Mouse (Mus musculus): ENCODE results near the gene Olfr305. TPM values are rescaled to one million over a fixed set of nuclear protein-coding genes. Genes with fewer than 3 reads are reported as not detected.

Olfr305 gene
- polyA plus RNA-seq, 1 experiment = not detected

- Histone ChIP-seq H3K4me3 (replicated peaks; ENCODE audit: control insufficient read depth, low read depth, low read length) (no peak within 1 kb of the TSS), H3K4me1 (ENCODE audit: control insufficient read depth, insufficient read depth, low read length) (no peaks in the 10 kb centered on the region), H3K27ac (ENCODE audit: control insufficient read depth, insufficient read depth, low read depth, low read length, poor library complexity) (no peak within 1 kb of the TSS)
- no peak for TF ChIP-seq POLR2A (IDR thresholded peaks at IDR 0.05; ENCODE audit: borderline replicate concordance, control insufficient read depth, low read depth, low read length)
- no peak for TF ChIP-seq CTCF (IDR thresholded peaks at IDR 0.05; ENCODE audit: control insufficient read depth, insufficient read depth, low read length)
Measured at GRCm38 (mm10) chr7:86325530-86325929, 41.2 kb downstream of the Olfr305 start, which contains the start of gene Olfr308. Olfr308 (minus strand) TSS chr7:86325630.

DNA sequence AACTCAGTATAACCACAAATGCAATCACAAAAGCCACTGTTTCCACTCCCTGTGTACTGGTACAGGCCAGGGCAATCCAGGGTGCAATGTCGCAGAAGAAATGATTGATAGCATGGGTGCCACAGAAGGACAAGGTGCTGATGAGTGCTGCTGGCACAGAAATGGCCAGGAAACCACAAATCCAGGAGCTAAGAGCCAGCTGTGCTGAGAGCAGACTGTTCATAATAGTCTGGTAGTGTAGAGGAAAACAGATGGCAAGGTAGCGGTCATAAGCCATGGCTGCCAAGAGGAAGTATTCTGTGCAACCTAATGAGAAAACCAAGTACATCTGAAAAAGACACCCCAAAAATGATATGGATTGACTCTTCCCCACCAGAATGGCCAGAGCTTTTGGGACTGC, 45.4 kb downstream of the Olfr305 start:
- no peaks in the 10 kb centered on the region for H3K4me1 ChIP-seq (ENCODE audit: control insufficient read depth, insufficient read depth, low read length)
- 51% methylated on average over 2 of the region's 2 CpGs for WGBS
- H3K4me3 ChIP-seq (replicated peaks; ENCODE audit: control insufficient read depth, low read depth, low read length) = no peak overlapping the region
- no peak for TF ChIP-seq POLR2A (IDR thresholded peaks at IDR 0.05; ENCODE audit: borderline replicate concordance, control insufficient read depth, low read depth, low read length)
- no peak for TF ChIP-seq CTCF (IDR thresholded peaks at IDR 0.05; ENCODE audit: control insufficient read depth, insufficient read depth, low read length)
- no peak overlapping the region for H3K27ac ChIP-seq (ENCODE audit: control insufficient read depth, insufficient read depth, low read depth, low read length, poor library complexity)

DNA sequence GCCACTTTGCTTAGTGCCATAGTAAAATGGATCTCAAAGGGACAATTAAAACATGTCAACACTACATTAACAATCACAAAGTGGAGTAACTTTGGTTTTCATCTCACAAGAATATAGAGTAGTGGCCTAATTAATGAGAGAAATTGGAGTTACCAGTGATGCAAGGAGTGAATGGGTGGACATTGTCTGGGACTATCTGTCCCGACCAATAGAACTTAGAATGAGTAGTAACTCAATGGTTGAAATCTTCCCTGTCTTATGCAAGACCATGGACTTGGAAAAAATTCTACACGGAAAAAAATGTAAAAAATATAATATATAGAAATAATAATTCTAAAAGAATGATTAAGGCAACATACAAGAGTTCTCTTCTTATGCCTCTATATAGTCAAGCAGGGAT, 53.1 kb downstream of the Olfr305 start, which contains the start of gene Olfr309:
Olfr309 (minus strand) TSS at position 101 of the 400 bp plus-strand sequence.
- TF ChIP-seq CTCF (IDR thresholded peaks at IDR 0.05; ENCODE audit: control insufficient read depth, insufficient read depth, low read length) (no peak), POLR2A (IDR thresholded peaks at IDR 0.05; ENCODE audit: borderline replicate concordance, control insufficient read depth, low read depth, low read length) (no peak)
- Histone ChIP-seq H3K27ac (ENCODE audit: control insufficient read depth, insufficient read depth, low read depth, low read length, poor library complexity) (no peak within 1 kb of the TSS), H3K4me3 (replicated peaks; ENCODE audit: control insufficient read depth, low read depth, low read length) (no peak within 1 kb of the TSS), H3K4me1 (ENCODE audit: control insufficient read depth, insufficient read depth, low read length) (no peaks in the 10 kb centered on the region)
- WGBS = 70% methylated on average over 2 of the region's 2 CpGs

Other genes with a start within 250 kb of the Olfr305 start
- not detected in 2 replicates for gene Vmn2r75, start 195.2 kb downstream of the Olfr305 start, polyA plus RNA-seq (2011; ENCODE audit: insufficient read depth, insufficient read length, low replicate concordance, missing spikeins)
- 0.38 and 0.62 TPM in 2 replicates for gene Vmn2r76, start 120.6 kb downstream of the Olfr305 start, polyA plus RNA-seq (2011; ENCODE audit: insufficient read depth, insufficient read length, low replicate concordance, missing spikeins)
- not detected in 2 replicates for gene Olfr310, start 89.8 kb downstream of the Olfr305 start, polyA plus RNA-seq (2011; ENCODE audit: insufficient read depth, insufficient read length, low replicate concordance, missing spikeins)
- not detected in 2 replicates for gene Olfr309, start 53.2 kb downstream of the Olfr305 start, polyA plus RNA-seq (2011; ENCODE audit: insufficient read depth, insufficient read length, low replicate concordance, missing spikeins)
- gene Olfr308, start 41.3 kb downstream of the Olfr305 start, polyA plus RNA-seq (2011; ENCODE audit: insufficient read depth, insufficient read length, low replicate concordance, missing spikeins) = not detected in 2 replicates
- gene Olfr307, start 29.3 kb downstream of the Olfr305 start, polyA plus RNA-seq (2011; ENCODE audit: insufficient read depth, insufficient read length, low replicate concordance, missing spikeins) = not detected in 2 replicates
- gene Olfr304, start 19.7 kb upstream of the Olfr305 start, polyA plus RNA-seq (2011; ENCODE audit: insufficient read depth, insufficient read length, low replicate concordance, missing spikeins) = not detected in 2 replicates
- gene Olfr303, start 30.9 kb upstream of the Olfr305 start, polyA plus RNA-seq (2011; ENCODE audit: insufficient read depth, insufficient read length, low replicate concordance, missing spikeins) = not detected in 2 replicates
- not detected in 2 replicates for gene Olfr301, start 36.9 kb upstream of the Olfr305 start, polyA plus RNA-seq (2011; ENCODE audit: insufficient read depth, insufficient read length, low replicate concordance, missing spikeins)
- gene Olfr299, start 93.0 kb upstream of the Olfr305 start, polyA plus RNA-seq (2011; ENCODE audit: insufficient read depth, insufficient read length, low replicate concordance, missing spikeins) = not detected in 2 replicates
- gene Olfr298, start 125.6 kb upstream of the Olfr305 start, polyA plus RNA-seq (2011; ENCODE audit: insufficient read depth, insufficient read length, low replicate concordance, missing spikeins) = not detected in 2 replicates
- gene Olfr297, start 153.0 kb upstream of the Olfr305 start, polyA plus RNA-seq (2011; ENCODE audit: insufficient read depth, insufficient read length, low replicate concordance, missing spikeins) = not detected in 2 replicates
- 0.27 and 1.1 TPM in 2 replicates for gene Olfr295, start 216.9 kb upstream of the Olfr305 start, polyA plus RNA-seq (2011; ENCODE audit: insufficient read depth, insufficient read length, low replicate concordance, missing spikeins)
- not detected in 2 replicates for gene Olfr294, start 249.7 kb upstream of the Olfr305 start, polyA plus RNA-seq (2011; ENCODE audit: insufficient read depth, insufficient read length, low replicate concordance, missing spikeins)

All from bone marrow, adult 2 months (tissue).